ENCODE assay signal across 11 mouse cellular contexts in genomic region chr10:75251011-75251410, GRCm38 (mm10). TPM values are rescaled to one million over a fixed set of nuclear protein-coding genes. Genes with fewer than 3 reads are reported as not detected.
DNase-seq lines count a peak whose midpoint lies in the region; ATAC-seq and TF ChIP-seq lines count a peak whose summit lies in the region.
"Had no signal": no experiment of that assay in that cellular context is flagged by ENCODE, and none has a peak within 500 bp of the region (broad histone marks: within the 10 kb centered on the region; RNA-seq: fewer than 3 reads in every experiment).

No protein-coding gene starts in this region.

- peak; percentile 66 for TF ChIP-seq CTCF in liver, postnatal 0 days (IDR thresholded peaks at IDR 0.05; ENCODE audit: low read depth)

- no peak overlapping the region for H3K4me2 ChIP-seq in liver, postnatal 0 days (ENCODE audit: low read depth, low read length)
- H3K4me2 ChIP-seq in liver, embryonic 12.5 days: no peak overlapping the region
- H3K4me2 ChIP-seq: embryonic facial prominence, embryonic 12.5 days; lung, embryonic 15.5 days had no signal

- no peak overlapping the region for H3K4me3 ChIP-seq in liver, postnatal 0 days (ENCODE audit: low read depth, low read length)
- H3K4me3 ChIP-seq in liver, embryonic 12.5 days: no peak overlapping the region
- H3K4me3 ChIP-seq: embryonic facial prominence, embryonic 12.5 days; lung, embryonic 15.5 days had no signal

- no peak overlapping the region for H3K9ac ChIP-seq in liver, postnatal 0 days (replicated peaks)
- no peak overlapping the region for H3K9ac ChIP-seq in liver, embryonic 12.5 days
- H3K9ac ChIP-seq: embryonic facial prominence, embryonic 12.5 days; lung, embryonic 15.5 days had no signal

- no peaks in the 10 kb centered on the region for H3K4me1 ChIP-seq in liver, postnatal 0 days (ENCODE audit: insufficient read depth)
- H3K4me1 ChIP-seq in liver, embryonic 12.5 days: no peaks in the 10 kb centered on the region

- no peak for ATAC-seq in liver, postnatal 0 days
- no peak for ATAC-seq in liver, embryonic 12.5 days

- WGBS in liver, postnatal 0 days (ENCODE audit: insufficient replicate concordance): 67% methylated on average over 2 of the region's 2 CpGs
- WGBS in liver, embryonic 12.5 days (ENCODE audit: insufficient replicate concordance): 53% methylated on average over 2 of the region's 2 CpGs

- peak; percentile 67 for DNase-seq in heart, adult 11 months
- no peak for DNase-seq in heart, postnatal 36 days
- DNase-seq in liver, postnatal 0 days: no peak
- peak; percentile 57 to 61 for DNase-seq in cerebellum, postnatal 10 days
- peak; percentile 14 for DNase-seq in retina, postnatal 7 days (ENCODE audit: low read depth, low spot score)
- DNase-seq in right cerebral cortex, adult 2 months (ENCODE audit: low spot score in 2 of 2): no peak
- DNase-seq in T-cell, adult 2 months (ENCODE audit: low spot score): no peak
- DNase-seq: gastrocnemius, postnatal 36 days had no signal

- no peak overlapping the region for H3K27ac ChIP-seq in liver, postnatal 0 days (ENCODE audit: low read depth)
- H3K27ac ChIP-seq in liver, embryonic 12.5 days: no peak overlapping the region
- H3K27ac ChIP-seq: embryonic facial prominence, embryonic 12.5 days; lung, embryonic 15.5 days had no signal

- H3K36me3 ChIP-seq in liver, postnatal 0 days (replicated peaks; ENCODE audit: insufficient read depth, low read length): peaks cover 22% of the 10 kb centered on the region
- H3K36me3 ChIP-seq in liver, embryonic 12.5 days: peaks cover 50% of the 10 kb centered on the region

- intact Hi-C loops in heart, postnatal 36 days (cut with DNase I): loop anchor here (1.0 to 10.0 kb wide), 2 partner anchors 69 to 196 kb away; no protein-coding TSS in a partner anchor

- H3K27me3 ChIP-seq in liver, postnatal 0 days (ENCODE audit: insufficient read depth, low read length): no peaks in the 10 kb centered on the region
- no peaks in the 10 kb centered on the region for H3K27me3 ChIP-seq in liver, embryonic 12.5 days (replicated peaks)
- H3K27me3 ChIP-seq: embryonic facial prominence, embryonic 12.5 days; lung, embryonic 15.5 days had no signal

- H3K9me3 ChIP-seq in liver, postnatal 0 days (ENCODE audit: low read length): no peaks in the 10 kb centered on the region
- H3K9me3 ChIP-seq in liver, embryonic 12.5 days (replicated peaks): no peaks in the 10 kb centered on the region
- H3K9me3 ChIP-seq: embryonic facial prominence, embryonic 12.5 days; lung, embryonic 15.5 days had no signal

- no peak for TF ChIP-seq EP300 in liver, postnatal 0 days (IDR thresholded peaks at IDR 0.05; ENCODE audit: low read depth)

RNA-seq across cellular contexts. Expression of gene Specc1l, which starts 39.1 kb away (rescaled TPM):
- total RNA-seq in heart, postnatal 36 days (2021): 10 to 100 TPM; 42.7 to 43.1 TPM
- polyA plus RNA-seq in liver, postnatal 0 days (2015; fragmentation: Nextera tagmentation; extraction: Ambion mirVana): 3.5 and 4.0 TPM in 2 replicates
- 13.2 and 13.4 TPM in 2 replicates for polyA plus RNA-seq in liver, embryonic 12.5 days (2016; fragmentation: Nextera tagmentation; extraction: Ambion mirVana)

Comparison
In these comparisons a context has a peak if more than half of its experiments do, and no peak if none do; other contexts are left out.
1. DNase-seq: peak in heart, adult 11 months (single experiment), cerebellum, postnatal 10 days (2 of 2) and retina, postnatal 7 days (single experiment); none in heart, postnatal 36 days (0 of 2), liver, postnatal 0 days (single experiment), right cerebral cortex, adult 2 months (0 of 2) and T-cell, adult 2 months (single experiment).